Mouse (Mus musculus): Measurements from ENCODE around the gene Fh1.

DNA sequence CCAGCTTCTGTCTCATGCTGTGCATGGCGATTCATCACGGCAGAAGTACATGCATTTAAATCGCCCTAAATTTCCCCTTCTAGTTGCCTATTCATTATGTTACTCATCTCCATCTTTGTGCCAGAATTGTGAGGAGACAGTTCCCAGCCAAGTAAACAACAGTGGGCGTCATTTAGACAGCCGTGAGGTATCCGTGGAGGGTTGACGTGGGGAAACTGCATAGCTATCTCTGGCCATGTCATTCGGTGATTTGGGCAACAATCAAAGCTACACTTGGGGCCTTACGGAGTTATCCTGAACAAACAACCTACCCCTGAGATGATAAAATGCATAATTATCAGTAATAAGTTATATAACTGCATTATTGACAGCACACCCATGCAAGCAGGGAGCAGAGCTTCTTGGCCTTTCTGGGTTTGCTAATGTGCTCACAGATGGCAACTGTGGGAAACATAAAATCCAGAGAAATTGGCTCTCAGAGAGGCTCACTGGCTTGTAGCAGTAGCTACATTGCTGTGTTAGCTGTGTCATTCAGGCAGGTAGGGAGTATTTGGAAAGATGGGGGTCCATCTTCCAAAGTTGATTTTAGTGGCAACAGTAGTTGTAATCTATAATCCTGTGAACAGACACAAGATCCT, 45.7 kb downstream of the Fh1 start:
- TF ChIP-seq CTCF (conservative IDR thresholded peaks at IDR 0.05 in 1 of 2, IDR thresholded peaks at IDR 0.05 in 1 of 2; ENCODE audit: low read depth in 2 of 2, low read length in 2 of 2) = no peak
- TF ChIP-seq BHLHE40 (IDR thresholded peaks at IDR 0.05; ENCODE audit: low read depth, low read length) = no peak
- no peak for TF ChIP-seq SMC3 (IDR thresholded peaks at IDR 0.05; ENCODE audit: low read depth, low read length)
- no peak for TF ChIP-seq USF1 (IDR thresholded peaks at IDR 0.05; ENCODE audit: low read depth, low read length)
- TF ChIP-seq MYC (IDR thresholded peaks at IDR 0.05; ENCODE audit: low read depth, low read length) = no peak
- no peak for TF ChIP-seq UBTF (IDR thresholded peaks at IDR 0.05; ENCODE audit: low read depth, low read length)

Measured in CH12.LX (cell line).